Mouse (Mus musculus) kidney, adult 9 months (tissue): ENCODE results near the gene Kif21a.

Source experiments
- DNase-seq: peaks from one replicate; pipeline ENCODE4 v3.0.0; 2022

The Kif21a gene

GRCm38 (mm10) chr15:91049496-91050441 is at the start of gene Kif21a:
Gene Kif21a, minus strand, starts transcription at chr15:91049948.
- DNase-seq = peak; percentile 75

GRCm38 (mm10) chr15:91096606-91097005 is 46.9 kb upstream of the Kif21a start:
- DNase-seq = no peak

GRCm38 (mm10) chr15:91089427-91089826 is 39.7 kb upstream of the Kif21a start:
- no peak for DNase-seq

GRCm38 (mm10) chr15:91088071-91088470 is 38.3 kb upstream of the Kif21a start:
- DNase-seq = no peak

GRCm38 (mm10) chr15:91077457-91078410 is 28.0 kb upstream of the Kif21a start:
- no peak for DNase-seq

- no peak for DNase-seq
Observed at GRCm38 (mm10) chr15:91072440-91072839, 22.7 kb upstream of the Kif21a start.

GRCm38 (mm10) chr15:91064310-91064826 is 14.6 kb upstream of the Kif21a start:
- DNase-seq = no peak

- no peak for DNase-seq
Observed at GRCm38 (mm10) chr15:91063845-91064244, 14.1 kb upstream of the Kif21a start.

- DNase-seq = no peak
Observed at GRCm38 (mm10) chr15:91056866-91057342, 7.2 kb upstream of the Kif21a start.

GRCm38 (mm10) chr15:91056176-91056865 is 6.6 kb upstream of the Kif21a start:
- peak; percentile 34 for DNase-seq

- DNase-seq = peak; percentile 27
Observed at GRCm38 (mm10) chr15:91048951-91049495, 725 bp downstream of the Kif21a start.

GRCm38 (mm10) chr15:91047627-91048026 is 2.1 kb downstream of the Kif21a start:
- DNase-seq = no peak

- DNase-seq = peak; percentile 75
Observed at GRCm38 (mm10) chr15:91046506-91046905, 3.2 kb downstream of the Kif21a start.

GRCm38 (mm10) chr15:91043263-91043662 is 6.5 kb downstream of the Kif21a start:
- no peak for DNase-seq

GRCm38 (mm10) chr15:91038860-91039259 is 10.9 kb downstream of the Kif21a start:
- DNase-seq = no peak

- DNase-seq = peak; percentile 64
Observed at GRCm38 (mm10) chr15:91034090-91034489, 15.7 kb downstream of the Kif21a start.

GRCm38 (mm10) chr15:91033529-91033928 is 16.2 kb downstream of the Kif21a start:
- no peak for DNase-seq

- no peak for DNase-seq
Observed at GRCm38 (mm10) chr15:91028962-91029361, 20.8 kb downstream of the Kif21a start.

GRCm38 (mm10) chr15:91028494-91028893 is 21.3 kb downstream of the Kif21a start:
- DNase-seq = no peak

GRCm38 (mm10) chr15:91022276-91022675 is 27.5 kb downstream of the Kif21a start:
- DNase-seq = no peak

- no peak for DNase-seq
Observed at GRCm38 (mm10) chr15:91018861-91019187, 30.9 kb downstream of the Kif21a start.
